Mouse (Mus musculus): ENCODE results near the gene Lamp3. TPM values are rescaled to one million over a fixed set of nuclear protein-coding genes. Genes with fewer than 3 reads are reported as not detected.
"Not testable (repeated sequence)": the region's sequence is repeated elsewhere in the genome, so short reads cannot be mapped to it uniquely, and the experiment has no call there.

Lamp3 gene
- polyA plus RNA-seq (2016; fragmentation: Nextera tagmentation; extraction: Ambion mirVana): 0.05 TPM in 2 replicates

DNA sequence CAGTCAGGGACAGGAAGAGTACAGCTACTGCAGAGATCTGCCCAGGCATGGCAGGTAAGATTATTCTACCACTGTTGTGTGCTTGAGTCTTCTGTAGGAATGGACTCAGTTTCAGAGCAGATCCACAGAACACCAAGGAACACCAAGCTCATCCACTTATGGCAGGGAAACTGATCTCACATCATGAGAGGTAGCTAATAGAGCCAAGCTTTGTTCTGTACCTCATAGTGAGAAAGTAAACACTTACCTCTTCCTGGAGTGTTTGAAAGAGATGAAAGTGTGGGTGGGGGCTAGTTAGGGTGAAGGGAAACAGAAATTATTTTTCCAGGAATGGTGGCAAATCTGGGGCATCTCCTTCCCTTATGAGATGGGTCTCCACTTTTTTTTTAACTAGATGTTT, at the start of gene Lamp3:
Lamp3 (minus strand) TSS at position 160 of the 400 bp plus-strand sequence.
- H3K27me3 ChIP-seq (ENCODE audit: low read depth, poor library complexity, severe bottlenecking): no peaks in the 10 kb centered on the region
- H3K36me3 ChIP-seq: no peaks in the 10 kb centered on the region
- no peak within 1 kb of the TSS for H3K27ac ChIP-seq
- no peak for DNase-seq (ENCODE audit: low spot score)
- H3K4me3 ChIP-seq: no peak within 1 kb of the TSS
- no peaks in the 10 kb centered on the region for H3K9me3 ChIP-seq (replicated peaks)
- no peaks in the 10 kb centered on the region for H3K4me1 ChIP-seq

DNA sequence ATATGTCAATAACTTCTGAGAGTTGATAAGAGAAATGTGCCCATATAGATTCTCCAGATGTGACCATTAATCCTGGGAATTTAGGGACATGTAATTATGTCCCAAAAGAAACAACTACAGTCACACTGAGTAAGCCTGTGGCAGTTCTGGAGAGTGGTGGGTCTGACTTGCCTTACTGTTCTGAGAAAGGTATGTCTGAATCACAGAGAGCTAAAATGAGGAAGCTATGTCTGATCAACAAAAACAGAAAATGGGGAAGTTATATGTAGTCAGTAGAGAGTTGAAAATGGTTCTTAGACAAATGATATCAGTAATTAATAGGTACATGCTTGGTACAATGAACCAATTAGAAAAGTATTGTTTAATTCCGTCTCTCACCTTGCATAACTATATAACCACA, 26.7 kb upstream of the Lamp3 start:
- Histone ChIP-seq H3K27me3 (ENCODE audit: low read depth, poor library complexity, severe bottlenecking) (no peaks in the 10 kb centered on the region), H3K27ac (no peak overlapping the region), H3K36me3 (no peaks in the 10 kb centered on the region), H3K4me3 (no peak overlapping the region), H3K9me3 (replicated peaks) (no peaks in the 10 kb centered on the region), H3K4me1 (no peaks in the 10 kb centered on the region)
- no peak for DNase-seq (ENCODE audit: low spot score)
- 93% methylated on average over 1 of the region's 1 CpGs for WGBS

DNA sequence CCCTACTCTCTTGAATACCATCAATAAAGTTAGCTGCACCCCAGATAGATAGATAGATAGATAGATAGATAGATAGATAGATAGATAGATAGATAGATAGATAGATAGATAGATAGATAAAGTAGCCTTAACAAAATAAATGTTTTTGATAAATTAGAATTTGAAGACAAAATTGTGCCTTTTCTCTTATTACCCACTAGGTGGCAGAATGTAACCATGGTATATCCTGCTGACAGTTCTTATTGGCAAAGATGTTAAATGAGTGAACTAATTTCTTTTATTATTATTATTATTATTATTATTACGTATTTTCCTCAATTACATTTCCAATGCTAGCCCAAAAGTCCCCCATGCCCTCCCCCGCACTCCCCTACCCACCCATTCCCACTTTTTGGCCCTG, 18.0 kb upstream of the Lamp3 start:
- not testable (repeated sequence) for H3K4me1 ChIP-seq; H3K27me3 ChIP-seq (ENCODE audit: low read depth, poor library complexity, severe bottlenecking); H3K4me3 ChIP-seq; H3K9me3 ChIP-seq (replicated peaks); H3K27ac ChIP-seq; DNase-seq (ENCODE audit: low spot score); H3K36me3 ChIP-seq
- WGBS: 21% methylated on average over 2 of the region's 2 CpGs

DNA sequence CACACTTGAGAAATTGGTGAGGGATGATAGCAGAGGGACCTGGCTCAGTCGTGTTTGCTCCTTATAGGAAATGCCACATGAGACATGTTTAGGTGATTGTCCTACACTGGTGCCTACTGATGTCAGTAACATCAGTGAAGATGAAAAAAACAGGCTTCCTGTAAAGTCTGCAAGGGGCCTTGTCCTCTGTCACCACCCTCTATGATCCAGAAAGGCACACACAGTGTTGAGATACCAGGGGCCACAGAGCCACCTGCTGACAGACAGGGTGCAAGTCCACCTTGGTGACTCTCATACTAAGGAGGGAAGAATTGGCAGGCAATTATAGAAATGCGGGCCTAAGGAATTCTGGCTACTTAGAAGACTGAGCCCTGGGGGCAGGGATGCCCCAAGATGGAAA, 14.8 kb upstream of the Lamp3 start:
- Histone ChIP-seq H3K4me3 (no peak overlapping the region), H3K9me3 (replicated peaks) (no peaks in the 10 kb centered on the region), H3K27me3 (ENCODE audit: low read depth, poor library complexity, severe bottlenecking) (no peaks in the 10 kb centered on the region), H3K36me3 (no peaks in the 10 kb centered on the region), H3K4me1 (no peaks in the 10 kb centered on the region), H3K27ac (no peak overlapping the region)
- WGBS: 50% methylated on average over 2 of the region's 2 CpGs
- no peak for DNase-seq (ENCODE audit: low spot score)

DNA sequence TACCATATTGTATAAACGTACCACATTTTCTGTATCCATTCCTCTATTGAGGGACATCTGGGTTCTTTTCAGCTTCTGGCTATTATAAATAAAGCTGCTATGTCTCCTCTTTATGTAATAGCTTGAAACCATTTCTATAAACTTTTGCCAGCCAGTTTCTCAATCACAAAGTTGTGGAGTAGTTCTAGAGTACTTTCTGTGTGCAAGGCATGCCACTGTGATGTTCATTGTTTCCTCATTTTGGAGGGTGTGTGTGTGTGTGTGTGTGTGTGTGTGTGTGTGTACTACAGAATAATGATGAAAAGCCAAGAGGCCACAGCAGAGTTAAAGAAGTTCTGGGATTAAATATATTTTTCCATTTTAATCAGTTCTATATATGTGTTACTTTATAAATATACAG, 1.2 kb upstream of the Lamp3 start:
- Histone ChIP-seq H3K9me3 (replicated peaks) (no peaks in the 10 kb centered on the region), H3K27me3 (ENCODE audit: low read depth, poor library complexity, severe bottlenecking) (no peaks in the 10 kb centered on the region), H3K27ac (no peak overlapping the region), H3K36me3 (no peaks in the 10 kb centered on the region), H3K4me1 (no peaks in the 10 kb centered on the region), H3K4me3 (no peak overlapping the region)
- 80% methylated on average over 1 of the region's 1 CpGs for WGBS
- DNase-seq (ENCODE audit: low spot score): no peak

DNA sequence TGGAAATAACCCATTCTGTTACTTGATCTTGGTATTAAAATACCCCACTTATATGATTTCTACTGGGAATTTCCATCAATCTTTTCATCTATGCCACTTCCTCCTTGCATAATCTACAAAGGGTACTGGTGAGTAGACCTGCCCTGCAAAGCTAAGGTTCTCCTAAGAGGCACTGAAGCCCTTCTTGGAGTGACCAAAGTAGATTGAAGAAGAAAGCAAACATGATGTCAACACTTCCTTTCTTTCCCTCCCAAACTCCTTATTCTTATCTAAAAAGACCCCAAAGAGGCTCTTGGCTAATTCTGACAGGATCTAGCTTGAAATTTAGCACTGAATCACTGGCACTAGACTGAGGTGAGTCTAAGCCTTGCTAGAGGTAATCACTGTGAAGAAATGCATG, 7.0 kb downstream of the Lamp3 start:
- Histone ChIP-seq H3K9me3 (replicated peaks) (no peaks in the 10 kb centered on the region), H3K36me3 (no peaks in the 10 kb centered on the region), H3K27me3 (ENCODE audit: low read depth, poor library complexity, severe bottlenecking) (no peaks in the 10 kb centered on the region), H3K4me3 (no peak overlapping the region), H3K4me1 (no peaks in the 10 kb centered on the region), H3K27ac (no peak overlapping the region)
- no peak for DNase-seq (ENCODE audit: low spot score)

DNA sequence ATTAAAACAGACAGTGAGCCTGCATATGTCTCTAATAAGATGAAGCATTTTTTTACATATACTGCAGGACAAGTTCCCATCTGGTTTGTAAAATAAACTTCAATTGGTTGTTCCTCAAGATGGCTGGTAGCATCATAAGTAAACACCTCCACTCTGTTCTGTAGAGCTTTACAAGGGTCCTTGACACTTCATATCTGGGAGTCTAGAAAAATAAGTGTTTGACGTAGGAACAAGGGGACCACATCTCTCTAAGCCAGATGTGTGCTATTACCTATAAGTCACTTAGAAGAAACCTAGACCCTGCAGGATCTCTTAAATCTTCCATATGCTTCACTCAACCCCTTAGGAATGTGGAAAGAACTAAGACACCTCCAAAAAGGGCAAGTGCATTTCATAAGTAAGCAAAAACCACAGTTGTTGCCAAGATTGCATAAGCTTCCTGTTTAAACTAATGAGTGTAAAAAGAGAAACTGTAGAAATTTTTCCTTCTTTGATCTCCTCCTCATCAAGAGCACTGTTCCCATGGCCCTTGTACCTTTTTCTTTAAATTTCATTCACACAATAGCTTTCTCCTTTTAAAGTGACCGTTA, 35.3 kb downstream of the Lamp3 start:
- Histone ChIP-seq H3K27me3 (ENCODE audit: low read depth, poor library complexity, severe bottlenecking) (no peaks in the 10 kb centered on the region), H3K4me3 (no peak overlapping the region), H3K9me3 (replicated peaks) (no peaks in the 10 kb centered on the region), H3K4me1 (no peaks in the 10 kb centered on the region), H3K36me3 (no peaks in the 10 kb centered on the region), H3K27ac (no peak overlapping the region)
- no peak for DNase-seq (ENCODE audit: low spot score)
- 93% methylated on average over 2 of the region's 2 CpGs for WGBS

DNA sequence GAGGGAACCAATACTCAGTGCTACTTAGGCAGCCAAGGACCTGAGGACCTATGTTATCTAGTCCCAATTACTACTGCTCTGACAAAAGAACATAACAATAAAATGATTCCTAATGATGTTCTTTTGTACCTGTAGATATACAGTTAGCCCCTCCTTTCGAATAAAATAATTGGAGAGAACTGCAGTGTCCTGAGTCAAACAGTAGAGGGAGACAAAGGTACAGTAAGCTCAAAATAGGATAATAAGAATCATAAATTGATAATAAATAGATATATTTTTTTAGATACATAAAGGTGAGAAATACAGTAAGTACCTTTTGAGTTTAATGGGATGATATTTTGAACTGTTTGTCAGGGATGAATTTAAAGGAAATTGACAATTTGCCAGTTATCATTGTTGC, 39.9 kb downstream of the Lamp3 start:
- DNase-seq (ENCODE audit: low spot score): no peak
- Histone ChIP-seq H3K36me3 (no peaks in the 10 kb centered on the region), H3K27me3 (ENCODE audit: low read depth, poor library complexity, severe bottlenecking) (no peaks in the 10 kb centered on the region), H3K27ac (no peak overlapping the region), H3K4me3 (no peak overlapping the region), H3K9me3 (replicated peaks) (no peaks in the 10 kb centered on the region), H3K4me1 (no peaks in the 10 kb centered on the region)
- 71% methylated on average over 1 of the region's 1 CpGs for WGBS

DNA sequence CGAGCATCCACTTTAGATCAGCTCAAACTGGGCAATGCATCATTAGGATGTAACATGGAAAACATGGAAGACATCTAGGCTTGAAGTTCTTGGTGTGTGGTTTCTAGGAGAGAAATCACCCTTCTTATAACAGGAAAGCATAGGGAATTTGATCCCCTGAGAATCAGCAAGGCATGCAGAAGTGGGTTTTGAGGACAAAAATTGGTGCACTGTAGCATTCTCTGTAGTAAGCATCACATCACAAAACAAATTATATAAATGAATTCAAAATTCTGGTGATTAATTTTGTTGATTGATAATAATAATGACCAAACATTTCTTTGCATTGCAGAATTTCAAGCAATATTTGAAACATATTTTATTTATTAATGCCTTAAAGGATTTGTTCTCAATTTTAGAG, 76.4 kb downstream of the Lamp3 start, which contains the start of gene Olfr171:
Olfr171 (minus strand) TSS at position 101 of the 400 bp plus-strand sequence.
- Histone ChIP-seq H3K36me3 (no peaks in the 10 kb centered on the region), H3K9me3 (replicated peaks) (0 out of 2 replicates have a peak, but pooled peaks cover 2% of the 10 kb centered on the region), H3K27me3 (ENCODE audit: low read depth, poor library complexity, severe bottlenecking) (no peaks in the 10 kb centered on the region), H3K4me3 (no peak within 1 kb of the TSS), H3K27ac (no peak within 1 kb of the TSS), H3K4me1 (no peaks in the 10 kb centered on the region)
- WGBS: 85% methylated on average over 1 of the region's 1 CpGs
- DNase-seq (ENCODE audit: low spot score): no peak

DNA sequence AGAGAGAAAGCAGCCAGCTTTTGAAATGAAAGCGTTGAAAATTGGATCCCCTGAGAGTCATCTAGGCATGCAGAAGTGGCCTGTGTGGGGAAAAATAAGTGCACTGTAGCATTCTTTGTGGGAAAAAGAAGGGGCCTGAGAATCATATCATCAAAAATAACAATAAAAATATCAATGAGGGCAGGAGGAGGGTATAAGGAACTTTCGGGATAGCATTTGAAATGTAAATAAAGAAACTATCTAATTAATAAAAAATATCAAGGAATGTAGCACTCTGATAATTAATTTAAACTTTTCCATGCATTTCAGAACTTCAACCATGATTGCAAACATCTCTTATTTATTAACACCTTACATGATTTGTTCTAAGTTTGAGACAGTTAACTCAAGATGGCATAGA, 94.4 kb downstream of the Lamp3 start, which contains the start of gene Olfr170:
Olfr170 (minus strand) TSS at position 101 of the 400 bp plus-strand sequence.
- not testable (repeated sequence) for H3K27ac ChIP-seq; H3K4me3 ChIP-seq; H3K4me1 ChIP-seq; H3K9me3 ChIP-seq (replicated peaks); DNase-seq (ENCODE audit: low spot score); H3K36me3 ChIP-seq; H3K27me3 ChIP-seq (ENCODE audit: low read depth, poor library complexity, severe bottlenecking)
- 95% methylated on average over 2 of the region's 2 CpGs for WGBS

Other genes with a start within 250 kb of the Lamp3 start
- gene Olfr166, start 222.7 kb downstream of the Lamp3 start, polyA plus RNA-seq (2016; fragmentation: Nextera tagmentation; extraction: Ambion mirVana): not detected in 2 replicates
- not detected in 2 replicates for gene Olfr167, start 184.1 kb downstream of the Lamp3 start, polyA plus RNA-seq (2016; fragmentation: Nextera tagmentation; extraction: Ambion mirVana)
- not detected in 2 replicates for gene Olfr168, start 170.8 kb downstream of the Lamp3 start, polyA plus RNA-seq (2016; fragmentation: Nextera tagmentation; extraction: Ambion mirVana)
- gene Olfr169, start 134.6 kb downstream of the Lamp3 start, polyA plus RNA-seq (2016; fragmentation: Nextera tagmentation; extraction: Ambion mirVana): not detected in 2 replicates
- gene Olfr170, start 94.5 kb downstream of the Lamp3 start, polyA plus RNA-seq (2016; fragmentation: Nextera tagmentation; extraction: Ambion mirVana): not detected in 2 replicates
- not detected in 2 replicates for gene Olfr171, start 76.5 kb downstream of the Lamp3 start, polyA plus RNA-seq (2016; fragmentation: Nextera tagmentation; extraction: Ambion mirVana)
- gene B3gnt5, start 53.8 kb upstream of the Lamp3 start, polyA plus RNA-seq (2016; fragmentation: Nextera tagmentation; extraction: Ambion mirVana): 40.9 and 41.6 TPM in 2 replicates

Data from limb, embryonic 10.5 days (tissue).